Mouse (Mus musculus) adrenal gland, postnatal 4 days (tissue): Measurements from ENCODE around the gene Mgst2. TPM values are rescaled to one million over a fixed set of nuclear protein-coding genes. Genes with fewer than 3 reads are reported as not detected.
A peak's percentile ranks its signal among the peaks of the same experiment; 100 is the strongest.

Experiments used
- DNase-seq, 2 experiments: peaks; one replicate each; pipeline ENCODE4 v3.0.0; 2021 to 2022; ENCODE audit warnings: low spot score in 2 of 2, mixed read lengths in 2 of 2
- long read RNA-seq, 2 experiments: library from polyadenylated mRNA; stranded (forward); transcript quantifications; one replicate each; pipeline ENCODE4 v2.0.0; 2021
- total RNA-seq, 2 experiments: library from RNA; stranded (reverse); gene quantifications; 2 replicates each; pipeline ENCODE4 v1.2.3; 2021

The Mgst2 gene
- total RNA-seq, result 10 to 100 TPM; 63.7 to 69.5 TPM
- long read RNA-seq, experiment 1, transcript Mgst2-201 (5 exons, 603 nt), result major isoform, 37 of 41 reads
- long read RNA-seq, experiment 1, partial matches to known transcripts, result 0 of 41 reads
- long read RNA-seq, experiment 1, other reads (novel, unspliced or antisense), result 4 of 41 reads
- long read RNA-seq, experiment 2, transcript Mgst2-201 (5 exons, 603 nt), result major isoform, 33 of 54 reads
- long read RNA-seq, experiment 2, partial matches to known transcripts, result 19 of 54 reads
- long read RNA-seq, experiment 2, other reads (novel, unspliced or antisense), result 1 of 54 reads

DNA sequence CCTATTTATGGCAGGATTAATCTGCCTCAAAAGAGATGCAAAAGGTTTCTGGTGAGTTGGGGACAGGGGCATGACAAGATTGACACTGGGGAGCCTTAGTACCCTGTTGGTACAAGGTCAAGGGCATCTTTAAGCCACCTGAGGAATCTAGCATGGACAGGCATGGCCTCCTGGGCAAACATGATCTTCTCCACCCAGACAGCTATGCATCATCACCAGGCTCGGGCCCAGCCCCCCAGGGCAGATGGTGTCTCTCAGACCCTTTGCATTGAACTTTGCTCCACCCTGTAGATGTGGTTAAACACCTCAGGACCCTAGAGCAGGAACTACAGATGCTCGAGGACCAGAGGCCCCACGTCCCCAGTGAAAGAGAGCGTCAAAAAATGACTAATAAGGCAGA lies at the start of gene Mgst2:
TSS of gene Mgst2 (plus strand) at position 301 of the 400 bp plus-strand sequence.
- no peak for DNase-seq

DNA sequence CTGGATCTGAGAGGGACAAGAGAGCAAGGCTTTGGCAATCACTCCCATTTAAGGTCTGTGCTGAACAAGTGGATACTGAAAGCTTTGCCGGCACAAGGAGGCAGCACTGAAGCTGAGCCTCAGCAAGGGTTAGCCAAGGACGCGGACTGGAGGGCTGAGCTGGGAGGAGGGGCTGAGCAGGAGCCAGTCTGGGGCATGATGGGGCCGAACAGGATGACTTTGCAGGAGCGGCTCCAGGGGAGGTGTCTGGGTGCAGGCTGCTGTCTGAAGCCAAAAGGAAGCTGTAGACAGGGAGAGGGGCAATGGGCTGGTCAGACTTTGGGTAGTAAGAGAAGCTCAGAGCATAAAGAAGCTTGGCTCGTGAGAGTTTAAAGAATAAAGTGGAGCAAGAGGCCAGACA lies 48.2 kb upstream of the Mgst2 start:
- DNase-seq, result peak; percentile 36 to 58

DNA sequence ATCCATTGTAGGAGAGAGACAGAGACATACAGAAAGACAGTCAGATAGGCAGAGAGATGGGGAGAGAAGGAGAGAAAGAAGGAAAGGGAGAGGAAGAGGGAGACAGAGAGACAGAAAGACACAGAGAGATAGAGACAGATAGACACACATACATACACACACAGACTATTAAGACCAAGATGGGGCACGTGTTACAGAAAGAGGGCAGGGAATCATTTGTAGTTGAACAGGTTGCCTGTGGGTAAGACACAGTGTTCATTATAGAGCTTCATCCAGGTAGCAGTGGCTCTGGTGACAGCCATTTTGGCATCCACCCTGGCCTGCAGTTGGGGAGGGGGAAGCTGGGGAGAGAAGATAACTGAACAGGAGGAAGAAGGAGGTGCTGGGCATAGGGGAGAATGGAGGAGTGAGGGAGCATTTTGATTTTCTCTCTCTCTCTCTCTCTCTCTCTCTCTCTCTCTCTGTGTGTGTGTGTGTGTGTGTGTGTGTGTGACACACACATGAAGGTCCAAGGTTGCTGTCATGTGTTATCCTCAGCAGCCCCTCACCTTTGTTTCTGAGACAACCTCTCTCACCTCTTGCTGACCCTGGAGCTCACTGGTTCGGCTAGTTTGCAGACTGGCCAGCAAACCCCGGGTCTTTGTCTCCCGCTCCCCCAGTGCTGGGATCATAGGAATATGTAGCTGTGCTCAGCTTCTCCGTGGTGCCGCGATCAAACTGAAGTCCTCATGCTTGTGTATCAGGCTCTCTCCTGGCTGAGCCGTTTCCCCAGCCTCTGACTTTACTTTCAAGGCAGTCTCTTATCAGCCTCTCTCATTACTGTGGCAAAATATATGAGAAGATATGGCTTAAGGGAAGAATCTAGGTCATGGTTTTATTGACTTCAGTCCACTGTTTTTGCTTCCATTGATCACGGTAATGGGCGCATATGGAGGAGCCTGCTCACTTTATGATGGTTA lies 47.5 kb upstream of the Mgst2 start:
- no peak for DNase-seq

DNA sequence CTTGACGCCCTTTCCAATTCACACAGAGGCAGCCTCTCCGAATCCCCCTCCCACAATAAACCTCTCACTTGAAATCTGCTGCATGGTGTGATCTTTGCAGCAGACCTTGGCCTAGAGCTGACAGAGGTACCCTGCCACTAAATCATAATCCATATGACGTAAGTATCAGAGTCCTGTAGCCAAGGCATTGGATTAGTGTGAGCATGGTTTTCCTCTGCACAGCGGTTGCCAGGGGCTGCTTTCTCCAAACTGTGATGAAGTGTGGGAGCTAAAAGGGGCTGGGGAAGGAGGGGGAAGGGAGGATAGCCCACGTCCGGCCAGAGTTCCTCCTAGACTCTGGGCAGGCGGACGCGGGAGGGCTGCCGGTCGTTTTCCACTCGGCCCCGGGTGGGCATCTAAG lies 45.9 kb upstream of the Mgst2 start:
- no peak for DNase-seq

DNA sequence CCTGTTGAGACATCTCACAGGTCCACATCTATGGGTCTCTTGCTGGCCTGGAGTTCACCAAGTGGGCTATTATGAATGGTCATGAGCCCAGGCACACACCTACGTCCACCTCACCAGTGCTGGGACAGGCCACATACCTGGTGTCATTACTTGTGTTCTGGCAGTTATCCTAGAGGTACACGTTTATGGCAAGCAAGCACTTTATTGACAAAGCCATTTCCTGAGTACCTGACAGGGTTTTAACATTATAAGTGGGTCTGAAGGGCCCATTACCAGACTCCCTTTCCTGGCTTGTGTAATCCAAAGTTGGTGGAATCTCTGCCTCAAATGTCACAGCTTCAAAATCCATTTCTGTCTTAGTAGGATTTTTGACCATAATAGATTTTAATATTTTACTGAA lies 36.2 kb upstream of the Mgst2 start:
- no peak for DNase-seq

DNA sequence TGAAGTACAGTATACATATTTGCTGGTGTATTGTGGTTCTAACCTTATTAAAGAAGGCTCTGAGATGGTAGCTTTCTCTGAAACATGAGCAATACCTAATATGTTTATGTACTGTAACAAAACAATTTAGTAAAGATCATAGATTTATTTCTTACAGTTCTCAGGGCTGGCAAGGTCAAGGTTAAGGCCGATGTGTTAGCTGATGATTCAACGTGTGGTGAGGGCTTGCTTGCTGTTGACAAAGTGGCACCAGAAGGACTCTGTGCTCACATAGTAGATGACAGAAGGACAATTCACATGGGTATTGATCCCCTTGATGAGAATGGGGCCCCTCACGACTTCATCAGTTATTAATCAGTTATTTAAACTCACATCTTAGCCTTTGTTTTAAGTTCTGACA lies 32.4 kb upstream of the Mgst2 start:
- no peak for DNase-seq

DNA sequence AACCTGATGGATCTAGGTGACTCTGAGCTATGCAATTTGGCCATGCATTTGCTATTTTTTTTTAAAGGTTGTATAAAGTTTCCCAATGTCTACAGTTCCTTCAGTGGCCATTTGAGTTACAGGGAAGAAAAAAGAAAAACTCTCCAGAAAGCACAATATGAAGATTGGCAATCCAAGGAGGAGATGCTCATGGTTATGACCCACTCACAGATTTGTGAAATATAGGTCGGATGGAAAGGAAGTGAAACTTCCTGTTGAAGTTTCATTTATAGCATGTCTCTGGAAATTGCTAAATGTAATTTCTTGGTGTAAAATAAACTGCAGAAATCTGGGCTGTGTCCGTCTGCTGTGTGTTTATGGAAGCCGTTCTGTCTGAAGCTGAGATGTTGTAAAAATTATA lies 31.2 kb upstream of the Mgst2 start:
- no peak for DNase-seq

DNA sequence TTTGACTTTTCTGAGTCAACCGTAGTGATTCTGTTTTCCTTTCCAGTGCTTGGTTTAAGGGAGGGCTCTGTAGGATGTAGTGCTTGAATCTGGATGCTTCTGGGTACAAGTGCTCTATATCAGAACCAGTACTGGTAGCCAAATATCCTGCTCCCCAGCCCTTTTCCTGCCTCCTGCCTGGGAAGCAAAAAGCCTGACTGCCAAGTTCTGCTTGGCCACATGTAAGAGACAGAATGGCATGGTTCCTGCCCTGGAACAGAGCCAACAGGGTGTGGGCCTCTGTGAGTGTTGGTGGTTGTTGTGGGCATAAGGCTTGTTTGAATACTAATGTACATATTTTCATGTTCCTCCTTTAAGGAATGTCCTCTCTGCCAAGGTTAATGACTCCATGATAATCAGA lies 29.4 kb upstream of the Mgst2 start:
- DNase-seq, result no peak

DNA sequence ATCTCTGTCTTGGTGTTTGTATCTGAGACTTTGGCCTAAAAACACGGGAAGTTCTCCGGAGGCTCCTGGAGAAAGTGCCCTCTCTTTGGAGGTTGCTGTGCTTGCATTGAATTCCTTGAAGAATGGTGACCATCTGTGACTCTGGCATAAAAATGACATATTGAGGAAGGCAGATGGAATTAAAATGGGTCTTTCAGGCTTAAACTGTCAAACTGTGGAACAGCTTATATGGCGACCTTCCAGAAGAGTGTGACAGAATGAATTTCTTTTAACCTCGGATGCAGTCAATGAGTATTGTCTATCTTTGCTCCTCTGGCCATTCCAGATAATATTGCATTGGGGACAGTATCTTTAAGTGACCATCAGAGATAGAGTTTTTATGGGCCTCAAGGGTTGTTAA lies 28.2 kb upstream of the Mgst2 start:
- no peak for DNase-seq

DNA sequence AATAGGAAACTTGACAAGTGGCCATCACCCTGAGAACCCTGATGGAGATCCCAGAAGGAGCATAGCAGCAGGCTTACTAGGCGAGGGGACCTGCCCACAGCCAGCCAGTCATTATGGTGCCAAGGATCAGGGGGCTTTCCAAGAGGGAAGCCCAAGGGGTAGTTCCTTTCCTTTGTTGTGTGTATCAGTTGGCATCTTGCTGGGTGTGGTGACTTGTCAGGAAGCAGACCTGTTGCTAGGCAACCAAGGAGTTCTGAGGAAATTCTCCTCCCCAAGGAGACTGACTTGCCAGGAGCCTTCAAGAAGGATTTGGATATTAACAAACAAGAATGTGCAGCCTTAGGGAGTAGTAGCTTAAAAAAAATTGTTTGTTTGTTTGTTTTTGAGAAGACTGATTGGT lies 25.7 kb upstream of the Mgst2 start:
- no peak for DNase-seq

DNA sequence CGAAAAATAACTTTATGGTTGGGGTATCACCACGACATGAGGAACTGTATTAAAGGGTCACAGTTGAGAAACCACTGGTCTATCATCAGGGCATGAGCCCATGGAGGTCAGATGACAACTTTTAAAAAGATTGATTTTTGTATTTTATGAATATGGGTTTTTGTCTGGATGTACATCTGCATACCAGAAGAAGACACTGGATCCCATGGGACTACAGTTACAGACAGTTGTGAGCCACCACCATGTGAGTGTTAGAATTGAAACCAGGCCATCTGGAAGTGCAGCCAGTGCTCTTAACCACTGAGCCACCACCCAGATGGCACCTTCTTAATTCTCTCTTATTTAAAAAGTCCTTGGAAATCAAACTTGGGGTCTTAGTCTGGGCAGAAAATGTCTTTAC lies 24.2 kb upstream of the Mgst2 start:
- no peak for DNase-seq

DNA sequence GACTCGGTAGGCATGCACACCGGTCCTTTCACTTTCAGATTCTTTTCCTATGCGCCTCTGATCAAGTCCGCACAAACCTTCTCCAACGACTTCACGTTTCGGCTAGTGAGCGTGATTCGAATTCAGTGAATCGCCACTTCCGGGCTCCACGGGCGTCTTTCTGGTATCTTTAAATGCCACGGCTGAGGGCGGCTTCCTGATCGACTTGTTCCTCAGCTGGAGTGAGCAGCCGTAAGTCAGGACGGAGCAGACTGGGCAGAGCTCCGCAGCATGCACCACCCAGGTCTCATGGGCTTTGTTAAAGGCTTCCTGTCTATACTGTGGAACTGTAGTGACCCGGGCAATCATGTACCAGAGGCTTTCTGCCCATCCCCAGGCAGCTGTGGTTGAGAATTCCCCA lies 23.5 kb upstream of the Mgst2 start:
- DNase-seq, result no peak

DNA sequence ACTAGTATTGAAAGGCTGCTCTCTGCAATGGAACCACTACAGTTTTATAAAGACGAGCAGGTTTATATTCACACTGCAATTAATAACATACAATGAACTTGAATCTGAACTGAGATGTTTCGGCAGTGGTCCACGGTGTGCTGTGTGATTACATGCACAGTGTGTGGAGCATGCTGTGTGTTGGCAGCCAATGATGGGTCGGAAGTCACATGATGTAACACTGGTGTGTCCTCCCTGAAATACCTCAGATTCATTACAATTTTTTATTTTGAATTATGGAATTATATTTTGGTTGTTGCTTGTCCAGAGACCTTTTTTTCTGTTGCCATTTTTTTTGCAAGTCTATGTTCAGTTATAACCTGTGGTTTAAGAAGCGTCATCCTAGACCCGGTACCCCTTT lies 22.8 kb upstream of the Mgst2 start:
- no peak for DNase-seq

DNA sequence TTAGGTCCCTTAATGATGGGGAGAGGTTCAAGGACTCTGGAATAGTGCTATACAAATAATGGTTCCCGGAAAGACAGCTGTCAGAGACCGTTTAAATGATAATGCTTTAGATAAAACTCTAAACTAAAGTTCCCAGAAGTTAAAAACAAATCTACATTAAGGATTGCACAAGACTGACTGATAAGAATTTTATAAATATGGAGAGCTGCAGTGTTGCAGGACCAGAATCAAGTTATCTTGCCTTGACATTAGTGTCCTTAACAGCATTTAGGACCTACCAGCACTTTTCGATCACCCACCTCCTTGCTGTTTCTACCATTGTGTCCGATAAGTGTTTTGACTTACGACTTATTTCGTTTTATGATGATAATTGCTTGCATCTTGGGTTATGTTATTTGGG lies 21.9 kb upstream of the Mgst2 start:
- no peak for DNase-seq

DNA sequence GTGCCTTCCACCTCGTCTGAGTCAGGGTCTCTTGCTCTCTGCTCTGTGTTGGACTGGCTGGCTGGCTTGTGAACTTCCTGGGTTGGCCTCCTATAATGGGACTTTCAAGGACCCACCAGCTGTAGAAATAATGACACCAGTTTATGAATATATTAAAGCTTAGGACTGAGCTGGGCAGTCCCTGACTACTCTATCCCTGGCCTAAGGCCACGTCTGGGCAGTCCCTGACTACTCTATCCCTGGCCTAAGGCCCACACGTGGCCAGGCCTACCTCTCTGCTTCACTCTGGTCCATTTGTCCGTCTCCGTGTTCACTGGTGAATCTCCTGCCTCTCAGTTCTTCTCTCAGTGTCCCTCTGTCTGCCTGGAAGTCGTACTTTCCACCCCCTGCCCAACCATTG lies 14.7 kb upstream of the Mgst2 start:
- DNase-seq, result no peak

DNA sequence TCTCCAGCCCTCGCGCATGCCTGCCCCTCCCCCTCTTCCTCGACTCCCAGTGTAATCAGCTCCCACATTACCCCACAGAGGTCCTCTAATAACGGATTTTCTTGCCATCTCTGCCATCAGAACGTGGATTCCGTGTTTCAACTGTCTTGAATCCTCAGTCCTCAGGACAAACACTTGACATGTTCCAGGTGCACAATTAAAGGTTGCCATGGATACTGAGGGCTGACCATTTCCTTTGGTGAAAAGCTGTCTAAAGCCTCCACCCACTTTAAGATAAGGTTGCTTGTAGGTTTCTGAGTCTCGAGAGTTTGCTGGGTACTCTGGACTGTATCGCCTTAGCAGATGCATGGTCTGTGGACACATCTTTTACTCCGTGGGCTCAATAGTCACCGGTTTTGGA lies 13.9 kb upstream of the Mgst2 start:
- no peak for DNase-seq

DNA sequence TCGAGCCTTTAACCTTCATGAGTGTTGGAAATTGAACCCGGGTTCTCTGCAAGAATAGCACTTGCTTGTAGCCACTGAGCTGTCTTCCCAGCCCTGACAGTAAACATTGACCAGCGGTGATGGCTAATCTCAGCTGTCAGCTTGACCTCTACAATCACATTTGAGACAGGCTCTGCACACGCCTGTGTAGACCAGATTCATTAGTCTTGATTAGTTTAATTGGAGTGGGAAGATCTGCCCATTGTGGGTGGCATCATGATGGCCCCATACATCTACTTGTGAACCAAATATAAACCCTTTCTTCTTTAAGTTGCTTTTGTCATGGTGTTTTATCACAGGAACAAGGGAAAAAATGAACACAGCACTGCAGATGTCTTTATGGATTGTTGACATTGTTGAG lies 12.8 kb upstream of the Mgst2 start:
- DNase-seq, result no peak

DNA sequence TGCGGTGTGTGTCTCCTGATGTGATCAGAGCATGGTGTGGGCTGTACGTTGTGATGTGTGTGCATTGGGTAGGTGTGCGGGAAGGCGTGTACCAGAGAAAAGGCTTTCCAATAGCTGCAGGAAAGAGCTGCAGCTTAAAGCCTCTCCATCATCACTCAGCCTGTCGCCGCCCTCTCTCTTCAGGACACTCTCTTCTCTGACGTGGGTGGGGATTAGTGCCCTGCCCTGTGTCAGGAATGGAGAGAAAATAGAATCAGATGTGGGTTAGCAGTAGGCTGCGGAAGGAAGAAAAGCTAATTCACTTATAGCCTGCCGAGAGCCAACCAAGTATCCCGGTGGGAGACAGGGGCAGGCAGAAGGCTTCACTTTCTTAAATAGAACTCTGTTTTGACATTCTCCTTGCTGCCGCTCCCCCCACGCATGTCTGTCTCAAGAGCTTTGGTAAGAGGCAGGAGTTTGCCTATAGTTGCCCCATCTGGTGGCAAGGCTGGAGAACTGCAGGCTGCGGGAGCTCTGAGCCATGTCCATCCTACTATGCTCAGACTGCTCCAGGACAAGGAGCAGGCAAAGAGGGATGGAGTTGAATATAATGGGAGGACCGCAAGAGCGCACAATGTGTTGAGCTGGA lies 12.0 kb upstream of the Mgst2 start:
- peak; percentile 28 to 53 for DNase-seq

DNA sequence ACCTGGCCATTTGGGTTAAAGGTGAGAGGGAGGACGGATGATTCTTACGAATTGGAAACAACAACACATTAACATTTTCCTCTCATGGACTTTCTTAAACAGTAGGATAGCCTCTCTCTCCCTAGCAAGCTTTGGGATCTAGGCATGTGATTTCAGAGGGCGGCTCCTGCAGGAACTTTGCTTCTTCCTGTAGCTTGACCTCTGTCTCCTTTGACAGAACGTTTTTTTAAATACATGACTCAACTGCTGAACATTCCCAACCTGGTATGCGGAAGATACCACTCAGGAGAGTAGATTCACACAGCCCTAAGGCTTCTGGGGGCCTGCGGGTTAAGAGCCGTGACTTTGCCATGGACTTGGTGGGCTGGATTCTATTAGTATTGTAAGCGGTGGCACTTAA lies 10.7 kb upstream of the Mgst2 start:
- no peak for DNase-seq

DNA sequence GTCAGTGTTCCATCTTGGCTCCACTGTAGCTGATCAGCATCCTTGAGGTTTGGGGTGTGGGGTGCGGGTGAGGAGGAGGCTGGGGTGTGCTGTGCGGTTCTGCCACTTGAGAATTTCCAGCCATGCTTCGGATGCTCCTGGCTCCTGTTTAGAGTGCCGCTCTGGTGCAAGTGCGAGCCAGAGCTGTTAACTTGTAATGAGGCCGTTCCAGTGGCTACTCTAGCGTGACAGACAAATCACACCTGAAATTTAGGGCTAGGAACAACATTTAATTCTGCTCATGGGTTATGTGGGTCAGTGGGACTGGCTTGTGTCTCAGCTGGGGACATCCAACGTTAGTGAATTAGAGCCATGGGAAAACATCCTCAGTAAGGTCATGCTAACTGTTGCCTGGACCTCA lies 10.2 kb upstream of the Mgst2 start:
- no peak for DNase-seq

DNA sequence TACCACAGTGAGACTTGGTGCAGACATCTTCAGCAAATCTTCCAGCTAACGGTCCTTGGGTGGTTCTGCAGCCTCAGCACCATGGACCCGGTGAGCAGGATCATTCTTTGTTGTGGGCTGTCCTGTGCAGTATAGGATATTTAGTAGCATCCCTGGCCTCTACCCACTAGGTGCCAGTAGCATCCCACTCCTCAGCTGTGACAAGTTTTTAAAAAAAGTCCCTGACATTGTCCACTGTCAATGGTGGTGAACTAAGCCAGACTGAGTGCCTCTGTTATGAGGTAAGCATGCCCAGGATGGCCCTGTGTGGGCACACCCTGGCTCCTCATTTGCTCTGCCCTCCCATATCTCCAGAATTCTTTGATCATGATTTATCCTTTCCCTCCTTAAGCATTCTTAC lies 9.0 kb upstream of the Mgst2 start:
- DNase-seq, result no peak

DNA sequence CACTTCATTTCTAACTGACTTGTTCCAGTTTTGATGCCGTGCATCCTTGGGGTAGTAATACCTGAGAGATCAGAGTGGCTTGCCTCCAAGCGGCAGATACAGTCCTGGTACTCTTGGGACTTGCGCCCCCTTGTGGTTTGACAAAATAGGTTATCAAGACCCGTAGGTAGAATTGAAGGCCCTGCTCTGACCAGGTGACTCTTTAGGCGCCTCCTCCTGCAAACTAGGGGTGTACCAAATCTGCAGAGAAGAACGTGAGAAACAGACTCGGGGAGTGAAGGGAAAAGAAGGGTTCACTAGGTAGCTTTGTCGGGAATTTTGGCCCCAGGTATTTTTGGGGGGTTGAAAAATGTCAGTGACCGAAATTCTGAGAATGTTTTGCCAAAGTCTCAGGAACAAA lies 7.9 kb upstream of the Mgst2 start:
- DNase-seq, result peak; percentile 33 to 73
